Mouse (Mus musculus) lung, embryonic 14.5 days (tissue): Measurements from ENCODE around the gene Snrnp25. TPM values are rescaled to one million over a fixed set of nuclear protein-coding genes. Genes with fewer than 3 reads are reported as not detected.
"Not testable (repeated sequence)": the region's sequence is repeated elsewhere in the genome, so short reads cannot be mapped to it uniquely, and the experiment has no call there.

ENCODE experiments used
- ATAC-seq: fragments of 200-750 bp; cut with Nextera tagmentation; 2 replicates; pipeline ENCODE4 v1.8.0; 2017; ENCODE audit warnings: mild to moderate bottlenecking, moderate TSS enrichment, moderate library complexity; ENCODE audit not compliant: insufficient read depth
- DNase-seq: peaks from one replicate; pipeline ENCODE4 v3.0.0-alpha.2; 2015
- H3K27ac ChIP-seq: fragments of 300-500 bp; sonication (generic); 2 replicates; pipeline ENCODE4 v1.5.1; 2014; ENCODE audit warnings: low read depth, mild to moderate bottlenecking, moderate library complexity
- H3K27me3 ChIP-seq: fragments of 300-500 bp; sonication (generic); 2 replicates; pipeline ENCODE4 v1.6.1; 2014; ENCODE audit warnings: low read length, control low read depth; ENCODE audit not compliant: insufficient read depth
- H3K36me3 ChIP-seq: fragments of 300-500 bp; sonication (generic); 2 replicates; pipeline ENCODE4 v1.6.1; 2014; ENCODE audit warnings: control low read depth; ENCODE audit not compliant: insufficient read depth
- H3K4me1 ChIP-seq: fragments of 300-500 bp; sonication (generic); 2 replicates; pipeline ENCODE4 v1.6.1; 2014; ENCODE audit warnings: antibody characterized with exemption, control low read depth; ENCODE audit not compliant: insufficient read depth
- H3K4me2 ChIP-seq: fragments of 300-500 bp; sonication (generic); 2 replicates; pipeline ENCODE4 v1.6.1; 2014; ENCODE audit warnings: mild to moderate bottlenecking
- H3K4me3 ChIP-seq: fragments of 300-500 bp; sonication (generic); 2 replicates; pipeline ENCODE4 v1.5.1; 2014; ENCODE audit warnings: low read depth, low read length
- H3K9ac ChIP-seq: fragments of 300-500 bp; sonication (generic); 2 replicates; pipeline ENCODE4 v1.6.1; 2014
- H3K9me3 ChIP-seq: fragments of 300-500 bp; sonication (generic); 2 replicates; pipeline ENCODE4 v1.6.1; 2016; ENCODE audit warnings: low read depth, low read length, control low read depth
- CTCF ChIP-seq: IDR thresholded peaks from 2 replicates; pipeline ENCODE4 v1.5.1; 2016; ENCODE audit warnings: antibody characterized with exemption, low read depth
- WGBS: fragments of 180-500 bp; shearing (Covaris S2); extraction: QIAGEN DNeasy Blood & Tissue Kit; methylation state at CpG from one replicate; pipeline ENCODE4 v1.1.7; 2014; 5-methylcytosine and 5-hydroxymethylcytosine counted together
- polyA plus RNA-seq: library from polyadenylated mRNA; unstranded; fragments of >200 nt; fragmentation: Nextera tagmentation; extraction: Ambion mirVana; gene quantifications from 2 replicates; pipeline ENCODE4 v1.2.1, GENCODE M21; 2014

Snrnp25 gene
- polyA plus RNA-seq, 1 experiment from 2014 or later, result 71.4 TPM

DNA sequence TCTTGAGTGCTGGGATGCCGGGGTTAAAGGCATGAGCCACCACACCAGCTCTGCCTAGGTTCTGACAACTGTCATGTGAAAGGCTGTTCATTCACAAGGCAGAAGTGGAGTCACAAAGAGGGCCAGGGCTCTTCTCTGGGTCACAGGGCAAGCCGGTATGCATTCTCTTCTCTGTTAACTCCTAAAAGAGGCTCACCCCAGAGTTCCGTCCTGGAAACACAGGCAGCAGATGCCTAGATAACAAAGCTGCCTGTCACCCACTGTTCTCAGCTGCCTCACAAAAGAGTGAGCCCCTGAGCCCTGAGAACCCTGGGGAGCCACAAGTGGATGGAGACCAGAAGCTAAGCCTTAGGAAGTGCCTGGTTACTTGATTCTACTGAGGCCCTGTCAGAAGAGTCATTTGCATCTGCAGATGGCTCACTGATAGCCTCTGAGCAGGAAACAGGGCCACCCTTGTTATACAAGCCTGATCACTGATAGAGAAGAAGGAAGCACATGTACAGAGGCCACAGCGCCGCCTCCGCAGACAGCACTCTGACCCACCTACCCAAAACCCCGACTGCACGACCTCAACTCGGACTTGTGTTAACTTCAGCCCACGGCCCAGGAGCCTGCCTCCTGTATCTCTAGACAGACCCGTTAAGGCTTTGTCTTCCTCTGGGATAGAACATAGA, 9.2 kb upstream of the Snrnp25 start:
- H3K27me3 ChIP-seq, result no peaks in the 10 kb centered on the region
- ATAC-seq (no peak), DNase-seq (no peak)
- H3K9me3 ChIP-seq, result no peaks in the 10 kb centered on the region
- TF ChIP-seq CTCF, result no peak
- H3K4me2 ChIP-seq, result no peak overlapping the region
- H3K4me1 ChIP-seq, result no peaks in the 10 kb centered on the region
- WGBS, result 35% methylated on average over 11 of the region's 11 CpGs
- H3K4me3 ChIP-seq, result no peak overlapping the region
- H3K36me3 ChIP-seq, result no peaks in the 10 kb centered on the region
- no peak overlapping the region for H3K9ac ChIP-seq
- H3K27ac ChIP-seq, result no peak overlapping the region

DNA sequence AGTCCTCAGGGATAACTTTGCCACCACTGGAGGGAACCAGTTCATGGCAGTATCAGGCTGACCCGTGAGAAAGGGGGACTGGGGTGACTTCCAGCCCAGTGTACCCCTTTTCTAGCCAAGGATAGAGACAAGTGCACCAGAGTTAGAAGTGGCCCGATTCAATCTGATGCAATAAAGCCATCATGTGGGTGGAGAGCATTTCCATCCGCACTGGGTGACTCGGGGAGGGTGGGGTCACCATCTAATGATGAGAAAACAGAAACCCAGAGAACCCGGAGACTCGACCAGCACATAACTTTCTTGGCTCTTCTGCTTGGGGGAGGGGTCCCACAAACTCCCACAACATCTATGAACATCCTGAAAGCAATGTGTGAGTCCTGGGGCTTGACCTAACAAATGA, 8.5 kb upstream of the Snrnp25 start:
- Histone ChIP-seq H3K9me3 (no peaks in the 10 kb centered on the region), H3K27me3 (no peaks in the 10 kb centered on the region), H3K4me3 (no peak overlapping the region), H3K36me3 (no peaks in the 10 kb centered on the region), H3K9ac (no peak overlapping the region), H3K4me1 (no peaks in the 10 kb centered on the region), H3K4me2 (no peak overlapping the region), H3K27ac (no peak overlapping the region)
- ATAC-seq (no peak), DNase-seq (no peak)
- TF ChIP-seq CTCF, result no peak
- 68% methylated on average over 6 of the region's 6 CpGs for WGBS

DNA sequence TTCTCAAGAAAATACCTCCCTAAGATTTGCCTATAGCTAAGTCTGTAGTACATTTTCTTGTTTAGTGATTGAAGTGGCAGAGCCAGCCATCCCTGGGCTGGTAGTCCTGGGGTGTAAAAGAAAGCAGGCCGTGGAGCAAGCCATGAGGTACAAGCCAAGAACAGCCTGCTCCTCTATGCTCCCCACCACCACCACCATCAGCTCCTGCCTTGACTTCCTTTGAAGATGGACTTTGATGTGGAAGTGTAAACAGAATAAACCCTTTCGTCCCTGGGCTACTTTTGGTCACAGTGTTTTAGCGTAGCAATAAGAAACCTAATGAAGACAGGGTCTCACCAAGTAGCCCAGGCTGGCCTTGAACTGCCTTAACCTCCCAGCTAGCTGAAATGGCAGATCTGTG, 7.4 kb upstream of the Snrnp25 start:
- no peaks in the 10 kb centered on the region for H3K27me3 ChIP-seq
- no peaks in the 10 kb centered on the region for H3K9me3 ChIP-seq
- no peaks in the 10 kb centered on the region for H3K36me3 ChIP-seq
- H3K27ac ChIP-seq, result no peak overlapping the region
- DNase-seq, result no peak
- no peak for TF ChIP-seq CTCF
- 34% methylated on average over 3 of the region's 3 CpGs for WGBS
- no peak overlapping the region for H3K4me2 ChIP-seq
- ATAC-seq, result no peak
- no peak overlapping the region for H3K9ac ChIP-seq
- H3K4me1 ChIP-seq, result no peaks in the 10 kb centered on the region
- no peak overlapping the region for H3K4me3 ChIP-seq

DNA sequence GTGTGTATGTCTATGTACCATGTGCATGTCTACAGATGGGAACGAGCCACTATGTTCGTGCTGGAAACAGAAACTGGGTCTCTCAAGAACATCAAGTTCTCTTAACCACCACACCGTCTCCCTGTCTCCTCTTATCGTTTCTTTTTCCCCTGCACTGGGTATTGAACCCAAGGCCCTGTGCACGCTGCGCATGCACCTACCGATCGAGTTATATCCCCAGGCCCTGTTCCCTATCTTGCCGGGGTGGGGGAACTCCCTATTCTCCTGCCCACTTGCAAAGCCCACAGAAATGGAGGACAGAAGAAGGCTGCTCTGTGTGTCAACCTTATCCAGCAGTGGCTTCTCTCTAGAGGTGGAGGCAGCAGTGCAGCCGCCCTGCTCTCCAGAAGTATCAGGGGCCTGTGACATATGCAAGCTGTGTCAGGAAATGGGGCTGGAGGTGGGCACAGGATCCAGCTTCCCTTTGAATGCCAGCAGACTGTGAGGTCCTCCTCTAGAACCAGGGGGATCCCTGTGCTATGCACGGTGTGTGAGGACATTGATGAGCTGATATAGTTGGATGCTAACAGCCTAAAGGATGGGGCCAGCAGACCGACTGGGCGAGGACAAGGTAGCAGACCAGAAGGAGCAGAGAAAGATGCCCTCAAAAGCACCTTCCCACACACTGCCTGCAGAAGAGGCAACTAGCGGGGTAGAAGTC, 6.8 kb upstream of the Snrnp25 start:
- WGBS, result 67% methylated on average over 14 of the region's 14 CpGs
- no peak for DNase-seq
- Histone ChIP-seq H3K36me3 (no peaks in the 10 kb centered on the region), H3K27ac (no peak overlapping the region), H3K4me3 (no peak overlapping the region), H3K27me3 (no peaks in the 10 kb centered on the region), H3K9ac (no peak overlapping the region), H3K4me2 (no peak overlapping the region), H3K9me3 (no peaks in the 10 kb centered on the region), H3K4me1 (no peaks in the 10 kb centered on the region)
- TF ChIP-seq CTCF, result no peak
- ATAC-seq, result no peak

DNA sequence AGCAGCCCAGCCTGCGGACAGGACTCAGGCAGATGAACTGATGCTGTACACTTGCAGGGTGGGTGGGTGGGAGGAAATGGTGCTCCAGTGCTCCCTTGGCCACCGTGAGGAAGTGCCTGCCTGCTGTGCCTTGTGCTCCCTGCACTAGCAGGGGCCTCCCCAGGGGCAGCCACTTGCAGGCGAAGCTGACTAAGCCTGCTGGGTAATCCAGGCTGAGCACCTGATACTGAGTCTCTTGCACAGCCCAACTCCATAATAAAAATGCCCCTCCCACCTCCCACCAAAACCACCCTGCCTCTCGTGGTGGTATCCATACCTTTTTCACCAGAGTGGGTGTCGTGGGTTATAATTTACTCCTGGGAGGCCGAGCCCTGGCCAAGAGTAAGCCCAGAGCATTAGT, 6.0 kb upstream of the Snrnp25 start:
- ATAC-seq (no peak), DNase-seq (no peak)
- Histone ChIP-seq H3K9ac (no peak overlapping the region), H3K4me2 (no peak overlapping the region), H3K4me3 (no peak overlapping the region), H3K9me3 (no peaks in the 10 kb centered on the region), H3K36me3 (no peaks in the 10 kb centered on the region), H3K4me1 (no peaks in the 10 kb centered on the region), H3K27me3 (no peaks in the 10 kb centered on the region), H3K27ac (no peak overlapping the region)
- WGBS, result 47% methylated on average over 6 of the region's 6 CpGs
- no peak for TF ChIP-seq CTCF

DNA sequence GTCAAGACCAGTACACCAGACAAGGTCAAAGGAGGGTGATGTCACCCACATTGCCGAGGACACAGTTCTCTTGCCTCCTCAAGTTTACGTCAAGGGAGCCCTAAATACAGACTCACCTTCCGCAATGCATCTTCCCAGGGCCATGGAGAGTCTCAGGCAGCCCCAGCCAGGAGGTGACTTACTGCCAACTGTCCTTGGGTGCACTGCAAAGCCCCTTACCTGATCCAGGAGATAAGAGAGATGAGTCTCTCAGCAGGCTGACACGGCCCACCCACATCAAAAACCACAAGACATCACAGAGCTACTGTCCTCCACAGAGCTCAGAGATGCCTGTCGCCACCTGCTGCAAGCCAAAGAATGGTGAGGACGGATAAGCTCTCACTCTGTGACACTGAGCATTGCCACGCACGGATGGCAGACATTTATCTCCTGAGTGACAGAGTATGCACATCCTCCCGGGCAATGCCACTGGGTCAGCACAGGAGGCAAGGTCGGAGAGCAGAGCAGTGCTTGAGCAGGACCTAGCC, 5.1 kb upstream of the Snrnp25 start, which contains the start of gene Il9r:
Gene Il9r, minus strand, starts transcription at position 205 of the 527 bp plus-strand sequence.
- ATAC-seq (no peak), DNase-seq (no peak)
- Histone ChIP-seq H3K9me3 (no peaks in the 10 kb centered on the region), H3K4me3 (no peak within 1 kb of the TSS), H3K9ac (no peak within 1 kb of the TSS), H3K27ac (no peak within 1 kb of the TSS), H3K4me2 (no peak within 1 kb of the TSS), H3K4me1 (no peaks in the 10 kb centered on the region), H3K36me3 (no peaks in the 10 kb centered on the region), H3K27me3 (no peaks in the 10 kb centered on the region)
- TF ChIP-seq CTCF, result no peak
- 53% methylated on average over 10 of the region's 10 CpGs for WGBS

DNA sequence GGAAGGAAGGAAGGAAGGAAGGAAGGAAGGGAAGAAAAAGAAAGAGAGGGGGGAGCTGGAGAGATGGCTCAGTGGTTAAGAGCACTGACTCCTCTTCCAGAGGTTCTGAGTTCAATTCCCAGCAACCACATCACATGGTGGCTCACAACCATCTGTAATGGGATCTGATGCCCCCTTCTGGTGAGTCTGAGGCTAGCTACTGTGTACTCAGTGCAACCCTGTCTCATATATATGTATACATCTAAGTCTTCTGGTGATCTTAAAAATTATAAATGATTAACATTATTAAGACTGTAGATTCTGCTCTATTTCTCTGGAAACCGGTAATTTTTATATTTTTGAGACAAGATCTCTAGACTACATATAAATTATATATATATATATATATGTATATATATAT, 4.2 kb upstream of the Snrnp25 start:
- DNase-seq, H3K4me3 ChIP-seq, H3K9ac ChIP-seq, ATAC-seq, H3K27me3 ChIP-seq, H3K36me3 ChIP-seq, H3K9me3 ChIP-seq, H3K27ac ChIP-seq, H3K4me2 ChIP-seq, H3K4me1 ChIP-seq: not testable (repeated sequence)
- 50% methylated on average over 1 of the region's 1 CpGs for WGBS
- peak; percentile 34 for TF ChIP-seq CTCF
